23 mouse cellular contexts compared by ENCODE assay signal in the genomic region with DNA sequence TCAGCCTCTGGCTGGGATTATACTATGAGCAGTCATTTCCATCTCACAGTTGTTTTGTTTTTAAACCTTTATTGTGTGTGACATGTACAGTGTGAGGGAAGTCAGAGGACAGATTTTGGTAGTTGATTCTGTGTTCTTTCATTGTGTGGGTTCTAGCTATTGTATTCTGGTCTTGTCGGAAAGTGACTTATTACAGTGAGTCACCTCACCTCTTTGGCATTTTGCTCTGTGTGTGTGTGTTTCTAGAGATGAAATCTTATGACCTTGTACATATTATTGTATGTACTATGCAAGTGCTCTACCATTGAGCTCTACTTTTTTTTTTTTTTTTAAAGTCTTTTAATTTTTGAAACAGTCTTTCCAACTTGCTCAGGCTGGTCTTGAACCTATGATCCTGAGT. TPM values are rescaled to one million over a fixed set of nuclear protein-coding genes. Genes with fewer than 3 reads are reported as not detected.
DNase-seq lines count a peak whose midpoint lies in the region; ATAC-seq and TF ChIP-seq lines count a peak whose summit lies in the region.
"Had no signal": no experiment of that assay in that cellular context is flagged by ENCODE, and none has a peak within 500 bp of the region (broad histone marks: within the 10 kb centered on the region; RNA-seq: fewer than 3 reads in every experiment).

No protein-coding gene starts in this region.

- TF ChIP-seq POLR2A in MEL (IDR thresholded peaks at IDR 0.05; ENCODE audit: control insufficient read depth in 1 of 2, insufficient read depth in 1 of 2, low read depth in 1 of 2, low read length in 2 of 2, poor library complexity in 1 of 2) = no peak

- TF ChIP-seq RAD21 in MEL (IDR thresholded peaks at IDR 0.05; ENCODE audit: low read depth, low read length) = no peak

- H3K9me3 ChIP-seq in MEL (replicated peaks; ENCODE audit: insufficient read depth, low read length) = no peaks in the 10 kb centered on the region
- H3K9me3 ChIP-seq in midbrain, embryonic 16.5 days (replicated peaks; ENCODE audit: control insufficient read depth, low read length, poor library complexity, severe bottlenecking) = no peaks in the 10 kb centered on the region
- H3K9me3 ChIP-seq: embryonic facial prominence, embryonic 10.5 days; embryonic facial prominence, embryonic 12.5 days; forebrain, embryonic 13.5 days; forebrain, embryonic 15.5 days; G1E had no signal

- peak; percentile 27 for DNase-seq in adrenal gland, adult 2 months
- DNase-seq in adrenal gland, postnatal 4 days (ENCODE audit: low spot score in 2 of 2) = no peak
- DNase-seq in 3T3-L1 (ENCODE audit: low read depth, low spot score) (peak; percentile 71), MEL (ENCODE audit: low read depth, low spot score) (no peak)
- DNase-seq in kidney, adult 18-20 months = no peak
- DNase-seq: adrenal gland, postnatal 25 days; B cell, adult 2 months; cerebellum, adult 11-12 months; cerebellum, adult 2 months; cerebellum, adult 9-10 months; cerebellum, postnatal 10 days; cerebellum, postnatal 25 days; forebrain, postnatal 0 days had no signal

- H3K36me3 ChIP-seq in MEL (ENCODE audit: control insufficient read depth in 1 of 2, insufficient read depth in 2 of 2, low read length in 2 of 2) = peaks cover 5 to 35% of the 10 kb centered on the region in 2 experiments; a peak in 3 of 4 replicates
- H3K36me3 ChIP-seq in midbrain, embryonic 16.5 days (ENCODE audit: control insufficient read depth, insufficient read depth, low read length) = peaks cover 14% of the 10 kb centered on the region; the same call in 1 of the 2 replicates

- H3K4me3 ChIP-seq in MEL (ENCODE audit: control insufficient read depth in 1 of 2, insufficient read depth in 1 of 2, low read depth in 2 of 2, low read length in 2 of 2) = no peak overlapping the region
- no peak overlapping the region for H3K4me3 ChIP-seq in midbrain, embryonic 16.5 days (ENCODE audit: low read depth, low read length)
- H3K4me3 ChIP-seq: embryonic facial prominence, embryonic 10.5 days; embryonic facial prominence, embryonic 12.5 days; forebrain, embryonic 13.5 days; forebrain, embryonic 15.5 days had no signal

- 94% methylated on average over 1 of the region's 1 CpGs for WGBS in midbrain, embryonic 16.5 days

- no peak overlapping the region for H3K9ac ChIP-seq in MEL (ENCODE audit: control insufficient read depth, low read depth, low read length, poor library complexity, severe bottlenecking)
- no peak overlapping the region for H3K9ac ChIP-seq in midbrain, embryonic 16.5 days (ENCODE audit: low read depth, low read length)
- H3K9ac ChIP-seq: embryonic facial prominence, embryonic 12.5 days; forebrain, embryonic 13.5 days; forebrain, embryonic 15.5 days; forebrain, postnatal 0 days had no signal

- no peak for TF ChIP-seq CTCF in MEL (IDR thresholded peaks at IDR 0.05 in 2 of 3, conservative IDR thresholded peaks at IDR 0.05 in 1 of 3; ENCODE audit: control insufficient read depth in 1 of 3, insufficient read depth in 1 of 3, low read depth in 2 of 3, low read length in 3 of 3, poor library complexity in 1 of 3, severe bottlenecking in 1 of 3)

- no peak overlapping the region for H3K27ac ChIP-seq in MEL (ENCODE audit: control insufficient read depth, low read depth, low read length)
- no peak overlapping the region for H3K27ac ChIP-seq in midbrain, embryonic 16.5 days (ENCODE audit: low read length)
- H3K27ac ChIP-seq: embryonic facial prominence, embryonic 10.5 days; embryonic facial prominence, embryonic 12.5 days; forebrain, embryonic 13.5 days; forebrain, embryonic 15.5 days had no signal

- 0 out of 4 replicates have a peak, but pooled peaks cover 0 to 3% of the 10 kb centered on the region in 2 experiments for H3K4me1 ChIP-seq in MEL (ENCODE audit: control insufficient read depth in 1 of 2, insufficient read depth in 2 of 2, low read length in 2 of 2)
- no peaks in the 10 kb centered on the region for H3K4me1 ChIP-seq in midbrain, embryonic 16.5 days (ENCODE audit: control insufficient read depth, insufficient read depth, low read length)
- H3K4me1 ChIP-seq: embryonic facial prominence, embryonic 10.5 days; embryonic facial prominence, embryonic 12.5 days; forebrain, embryonic 15.5 days had no signal

- no peaks in the 10 kb centered on the region for H3K27me3 ChIP-seq in MEL (ENCODE audit: control insufficient read depth in 1 of 2, insufficient read depth in 2 of 2, low read length in 2 of 2)
- H3K27me3 ChIP-seq in midbrain, embryonic 16.5 days (ENCODE audit: control insufficient read depth, insufficient read depth, low read depth, low read length) = no peaks in the 10 kb centered on the region
- H3K27me3 ChIP-seq: CH12.LX; embryonic facial prominence, embryonic 12.5 days; forebrain, embryonic 13.5 days; forebrain, embryonic 15.5 days; Patski had no signal

- TF ChIP-seq EP300 in MEL (IDR thresholded peaks at IDR 0.05; ENCODE audit: low read depth in 1 of 2, low read length in 2 of 2) = no peak

- peaks cover 38% of the 10 kb centered on the region for H3K79me2 ChIP-seq in MEL (ENCODE audit: control insufficient read depth, insufficient read depth, low read length, poor library complexity)

- H3K4me2 ChIP-seq in midbrain, embryonic 16.5 days (ENCODE audit: low read length) = no peak overlapping the region
- H3K4me2 ChIP-seq: embryonic facial prominence, embryonic 12.5 days; forebrain, embryonic 13.5 days; forebrain, embryonic 15.5 days had no signal

- ATAC-seq in midbrain, embryonic 16.5 days = no peak
- ATAC-seq: activated CD4-positive, CD25-positive, alpha-beta regulatory T cell, adult 4 months; CD4-positive, CD25-positive, alpha-beta regulatory T cell, adult 4 months; forebrain, embryonic 13.5 days; forebrain, embryonic 15.5 days; forebrain, postnatal 0 days; Patski had no signal

TF ChIP-seq in MEL, 35 proteins besides CTCF, POLR2A, EP300 and RAD21:
- TF ChIP-seq ZKSCAN1 (IDR thresholded peaks at IDR 0.05; ENCODE audit: low read depth, low read length) = no peak
- TF ChIP-seq ZNF384 (IDR thresholded peaks at IDR 0.05; ENCODE audit: low read depth, low read length) = peak; percentile 60; the same call in 1 of the 2 replicates
- no peak for TF ChIP-seq NELFE (IDR thresholded peaks at IDR 0.05; ENCODE audit: low read depth, low read length)

RNA-seq across cellular contexts. Expression of gene Nup205, which starts 7.6 kb away (rescaled TPM):
- total RNA-seq in adrenal gland, adult 2 months (2021) = 10 to 100 TPM; 33.7 to 35.4 TPM
- polyA plus RNA-seq in adrenal gland, adult 2 months (2012; rRNA removed) = 6.9 and 8.6 TPM in 2 replicates
- 10 to 100 TPM; 44.1 to 55.1 TPM for total RNA-seq in adrenal gland, postnatal 4 days (2021)
- total RNA-seq in MEL (2012; rRNA removed) = 82.9 and 89.6 TPM in 2 replicates
- polyA plus RNA-seq in MEL (2012; ENCODE audit: insufficient read depth in 1 of 2, insufficient read length in 2 of 2, low read depth in 1 of 2, low replicate concordance in 2 of 2, missing spikeins in 1 of 2) = 10 to 100 TPM; 32.1 to 89.3 TPM
- 23.9 and 26.8 TPM in 2 replicates for polyA plus RNA-seq in midbrain, embryonic 16.5 days (2015; fragmentation: Nextera tagmentation; extraction: Ambion mirVana)

RNA-seq across cellular contexts. Expression of gene Cnot4, which starts 51.3 kb away (rescaled TPM):
- 10 to 100 TPM; 19.8 to 35.4 TPM for total RNA-seq in adrenal gland, adult 2 months (2021)
- 5.3 TPM in 2 replicates for polyA plus RNA-seq in adrenal gland, adult 2 months (2012; rRNA removed)
- total RNA-seq in adrenal gland, postnatal 4 days (2021) = 10 to 100 TPM; 25.0 to 26.0 TPM
- 6.0 and 6.2 TPM in 2 replicates for total RNA-seq in MEL (2012; rRNA removed)
- 10 to 100 TPM; 13.6 to 41.9 TPM for polyA plus RNA-seq in MEL (2012; ENCODE audit: insufficient read depth in 1 of 2, insufficient read length in 2 of 2, low read depth in 1 of 2, low replicate concordance in 2 of 2, missing spikeins in 1 of 2)
- 35.7 and 36.3 TPM in 2 replicates for polyA plus RNA-seq in midbrain, embryonic 16.5 days (2015; fragmentation: Nextera tagmentation; extraction: Ambion mirVana)

Comparison
In these comparisons a context has a peak if more than half of its experiments do, and no peak if none do; other contexts are left out.
1. DNase-seq: peak in adrenal gland, adult 2 months (single experiment) and 3T3-L1 (single experiment); none in adrenal gland, postnatal 4 days (0 of 2), MEL (single experiment) and kidney, adult 18-20 months (single experiment).